Mouse (Mus musculus): ENCODE results near the gene Gng2. TPM values are rescaled to one million over a fixed set of nuclear protein-coding genes. Genes with fewer than 3 reads are reported as not detected.

Gng2 gene
- 10 to 100 TPM in 1 of 2 experiments, 1 to 10 TPM in 1; 9.7 to 14.2 TPM for total RNA-seq (2021)
- long read RNA-seq, experiment 1 = 0 reads
- long read RNA-seq, experiment 2, partial matches to known transcripts = 0 of 1 reads
- long read RNA-seq, experiment 2, other reads (novel, unspliced or antisense) = 0 of 1 reads

DNA sequence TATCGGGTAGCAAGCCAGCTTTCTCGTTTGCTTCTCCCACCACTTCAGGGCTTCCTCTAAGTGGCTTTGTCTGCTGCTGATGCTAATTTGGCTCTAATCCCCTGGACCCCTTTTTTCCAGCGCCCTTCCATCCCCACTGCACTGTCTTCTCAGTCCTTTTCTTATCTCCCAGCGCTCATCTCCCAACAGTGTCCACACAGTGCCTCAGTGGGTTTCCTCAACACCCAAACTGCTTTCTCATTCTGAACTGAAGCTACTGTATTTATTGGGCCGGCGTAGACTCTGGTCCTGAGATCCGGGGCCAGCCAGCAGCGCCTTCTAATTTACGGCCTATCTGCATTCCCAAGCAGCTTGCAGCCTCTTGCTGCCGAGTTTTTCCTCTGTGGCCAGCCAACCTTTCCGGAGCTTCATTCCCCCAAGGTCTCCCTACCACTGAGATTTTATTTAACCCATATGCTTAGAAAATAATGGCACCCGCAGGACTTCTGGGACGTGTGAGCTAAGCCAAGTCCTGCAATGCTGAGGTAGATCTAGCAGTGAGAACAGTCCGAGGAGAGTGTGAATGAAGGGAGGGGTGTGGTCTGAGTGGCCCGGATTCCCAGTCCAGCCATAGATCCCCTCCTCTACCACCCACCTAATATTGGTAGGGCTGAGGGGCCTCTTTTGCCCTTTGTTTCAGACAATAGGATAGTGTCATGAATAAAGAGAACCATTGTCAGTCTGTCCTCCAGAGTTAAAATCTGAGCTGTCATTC, at the start of gene Gng2:
Gene Gng2 (minus strand): TSS at position 357 of the 754 bp plus-strand sequence.
- intact Hi-C loops (cut with DNase I; ENCODE audit: low total_unique reads) = no loop called here
- no peak for DNase-seq

DNA sequence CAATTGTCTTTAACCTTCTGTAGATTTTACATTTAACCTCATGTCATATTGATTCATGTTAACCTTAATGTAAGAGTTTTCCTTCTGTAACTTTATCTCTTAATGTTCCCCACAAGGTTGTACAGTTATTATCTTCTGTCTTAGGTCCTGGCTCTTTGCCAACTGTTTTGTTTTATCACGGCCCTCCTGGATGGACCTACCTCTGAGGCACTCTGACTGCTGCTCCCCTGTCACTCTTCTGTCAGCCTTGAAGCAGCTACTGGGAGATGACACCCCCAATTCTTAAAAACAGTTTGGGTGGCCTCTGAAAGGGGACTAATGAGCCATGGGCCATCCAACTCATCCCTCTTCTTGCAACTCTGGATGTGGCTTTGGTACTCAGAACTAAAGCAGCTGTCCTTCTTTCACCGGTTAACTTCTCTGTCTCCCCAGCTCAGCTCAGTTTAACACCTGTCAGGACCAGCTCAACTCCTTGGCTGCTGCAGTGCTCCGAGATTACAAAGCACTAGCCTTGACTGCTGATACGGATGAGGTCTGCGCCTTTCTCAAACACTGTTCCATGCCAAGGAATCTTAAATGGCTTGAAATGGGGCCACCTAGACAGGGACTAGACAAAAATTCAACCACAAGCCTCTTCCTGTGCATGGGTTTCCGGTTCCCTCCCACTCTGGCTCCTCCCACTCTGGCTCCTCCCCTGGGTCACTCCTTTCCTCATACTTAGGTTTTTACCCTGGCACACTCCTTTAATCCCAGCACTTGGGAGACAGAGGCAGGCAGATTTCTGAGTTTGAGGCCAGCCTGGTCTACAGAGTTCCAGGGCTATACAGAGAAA, 47.7 kb upstream of the Gng2 start:
- DNase-seq = no peak
- intact Hi-C loops (cut with DNase I; ENCODE audit: low total_unique reads) = no loop called here

DNA sequence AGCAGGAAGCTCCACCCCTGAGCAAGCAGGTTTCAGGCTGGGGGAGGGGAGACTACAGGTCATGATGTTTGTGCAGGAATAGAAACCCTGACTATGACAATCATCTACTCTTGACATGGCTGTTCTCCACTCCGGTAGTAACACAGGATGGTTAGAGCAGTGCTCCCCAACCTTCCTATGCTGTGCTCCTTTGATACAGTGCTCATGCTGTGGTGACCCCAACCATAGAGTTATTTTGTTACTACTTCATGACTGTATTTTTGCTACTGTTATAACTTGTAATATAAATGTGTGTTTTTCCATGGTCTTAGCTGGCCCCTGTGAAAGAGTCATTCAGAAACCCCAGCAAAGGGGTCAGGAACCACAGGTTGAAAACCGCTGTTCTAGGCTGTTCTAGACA, 46.5 kb upstream of the Gng2 start:
- intact Hi-C loops (cut with DNase I; ENCODE audit: low total_unique reads) = no loop called here
- no peak for DNase-seq

DNA sequence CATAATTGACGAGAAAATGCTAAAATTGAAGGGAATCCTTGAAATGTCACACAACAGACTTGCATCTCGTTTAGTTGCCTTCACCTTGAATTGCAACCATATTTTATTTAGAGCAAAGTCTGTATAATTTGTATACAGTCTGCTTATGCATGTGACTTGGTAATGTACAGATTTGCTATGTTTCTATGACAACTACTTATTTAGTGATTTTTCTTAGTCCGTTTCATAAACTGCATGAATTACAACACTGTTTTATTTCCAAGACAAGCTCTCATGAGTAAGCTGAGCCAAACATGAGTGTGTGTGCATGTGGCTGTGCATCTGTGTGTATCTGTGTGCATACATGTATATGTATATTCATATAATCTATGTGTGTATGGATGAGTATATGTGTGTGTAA, 42.1 kb upstream of the Gng2 start:
- DNase-seq = no peak
- intact Hi-C loops (cut with DNase I; ENCODE audit: low total_unique reads) = no loop called here

DNA sequence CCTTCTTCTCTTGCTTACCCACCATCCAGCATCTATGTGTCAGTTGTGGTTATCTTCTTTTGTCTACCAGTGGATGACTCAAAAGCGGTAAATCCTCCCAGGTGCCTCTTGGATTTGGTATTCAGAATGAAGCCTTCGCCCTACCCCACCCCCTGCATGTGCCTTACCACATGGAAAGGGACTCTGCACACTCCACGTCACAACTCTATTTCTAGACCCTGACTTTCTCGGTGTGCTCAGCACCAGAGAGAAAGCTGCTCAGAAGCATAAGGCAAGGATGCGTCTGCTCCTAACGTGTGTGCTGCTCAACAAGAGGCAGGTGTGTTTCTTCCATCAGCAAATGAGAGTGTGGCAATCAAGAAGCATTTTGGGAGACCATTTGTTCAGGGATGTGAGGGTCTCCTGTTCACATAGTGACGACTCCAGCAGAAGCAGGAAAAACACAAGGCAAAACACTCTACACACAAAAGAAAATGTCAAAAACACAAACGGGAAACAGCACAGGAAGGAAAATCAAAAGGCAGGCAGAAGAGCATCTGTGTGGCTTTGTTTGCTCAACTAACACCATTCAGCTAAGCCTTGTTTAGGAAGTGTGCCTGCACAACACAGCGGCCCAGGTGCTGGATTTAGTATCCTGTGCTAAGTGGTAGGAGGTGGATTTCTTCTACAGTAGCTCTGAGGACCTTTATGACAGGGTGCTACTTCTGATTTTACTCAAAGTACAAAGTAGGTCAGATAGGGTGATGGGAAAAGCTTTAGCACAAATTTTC, 35.3 kb upstream of the Gng2 start:
- intact Hi-C loops (cut with DNase I; ENCODE audit: low total_unique reads) = no loop called here
- no peak for DNase-seq

DNA sequence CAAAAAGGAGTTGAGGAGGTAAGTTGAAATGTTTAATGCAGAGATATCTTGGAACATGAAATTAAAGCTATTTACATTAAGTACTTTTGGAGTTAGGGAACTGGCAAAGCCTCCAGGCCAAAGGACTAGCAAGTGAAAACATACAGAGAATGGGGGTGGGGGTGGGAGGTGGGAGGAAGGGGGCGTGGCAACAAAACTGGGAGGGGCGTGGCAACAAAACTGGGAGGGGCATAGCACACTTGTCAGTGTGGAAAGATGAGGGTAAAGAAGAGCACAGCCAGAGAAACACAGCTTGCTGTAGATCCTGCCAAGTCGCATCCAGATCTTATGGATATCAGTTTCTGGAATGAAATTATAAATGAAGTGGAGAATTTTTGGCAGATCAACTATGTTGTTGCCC, 30.0 kb upstream of the Gng2 start:
- intact Hi-C loops (cut with DNase I; ENCODE audit: low total_unique reads) = no loop called here
- DNase-seq = no peak

DNA sequence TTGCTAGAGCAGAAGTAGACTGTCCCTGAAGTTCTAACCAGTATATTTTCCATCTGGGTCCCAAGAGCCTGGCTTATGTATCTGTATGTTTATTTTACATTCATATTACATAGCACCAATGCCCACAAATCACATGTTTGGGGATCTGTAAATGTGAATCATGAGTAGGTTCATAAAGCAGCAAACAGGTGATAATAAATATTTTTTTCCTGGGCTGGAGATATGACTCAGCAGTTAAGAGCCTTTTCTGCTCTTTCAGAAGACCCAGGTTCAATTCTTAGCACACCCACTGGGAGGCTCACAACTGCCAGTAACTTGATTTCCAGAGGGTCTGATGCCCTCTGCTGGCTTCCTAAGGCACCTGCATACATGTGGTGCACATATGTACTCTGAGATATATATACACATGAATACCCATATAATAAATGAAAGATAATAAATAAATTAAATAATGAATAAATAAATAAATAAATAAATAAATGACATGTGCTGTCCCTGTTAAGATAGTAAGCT, 27.4 kb upstream of the Gng2 start:
- DNase-seq = no peak
- intact Hi-C loops (cut with DNase I; ENCODE audit: low total_unique reads) = no loop called here

DNA sequence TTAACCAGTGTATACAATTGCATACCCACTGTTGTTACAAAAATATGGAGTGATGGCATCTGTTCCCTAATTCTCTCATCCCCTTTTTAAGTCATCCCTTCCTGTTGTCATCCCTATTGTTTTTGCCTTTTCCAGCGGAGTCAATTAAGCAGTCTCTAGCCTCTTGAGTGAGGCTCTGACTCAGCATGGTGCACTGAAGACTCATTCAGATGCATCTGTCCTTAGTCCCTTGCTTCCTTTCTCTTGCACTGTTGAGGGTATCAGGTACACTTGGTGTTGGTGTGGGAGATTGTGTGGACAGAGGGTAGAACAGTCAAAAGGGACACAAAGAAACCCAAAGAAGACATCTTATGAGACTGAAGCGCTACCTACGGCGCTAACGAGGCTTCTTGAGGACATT, 19.4 kb upstream of the Gng2 start:
- intact Hi-C loops (cut with DNase I; ENCODE audit: low total_unique reads) = no loop called here
- no peak for DNase-seq

DNA sequence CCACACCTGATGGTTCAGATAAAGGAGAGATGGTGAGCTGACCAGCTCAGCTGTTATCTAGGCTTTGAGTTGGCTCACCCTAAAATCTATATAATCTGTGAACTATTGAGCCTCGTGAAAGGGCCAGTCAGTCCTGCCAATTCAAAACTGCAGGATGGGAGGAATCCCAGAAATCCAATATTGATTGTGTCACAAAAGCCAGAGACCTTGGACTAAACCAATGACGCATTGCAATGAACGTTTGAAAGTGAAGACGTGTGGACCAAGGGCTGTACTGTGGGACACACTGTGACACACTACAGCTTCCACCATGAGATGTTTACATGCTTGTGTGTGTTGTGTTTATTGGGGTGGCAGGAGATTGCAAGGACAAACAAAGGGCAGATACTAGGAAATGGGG, 18.5 kb upstream of the Gng2 start:
- intact Hi-C loops (cut with DNase I; ENCODE audit: low total_unique reads) = no loop called here
- no peak for DNase-seq

DNA sequence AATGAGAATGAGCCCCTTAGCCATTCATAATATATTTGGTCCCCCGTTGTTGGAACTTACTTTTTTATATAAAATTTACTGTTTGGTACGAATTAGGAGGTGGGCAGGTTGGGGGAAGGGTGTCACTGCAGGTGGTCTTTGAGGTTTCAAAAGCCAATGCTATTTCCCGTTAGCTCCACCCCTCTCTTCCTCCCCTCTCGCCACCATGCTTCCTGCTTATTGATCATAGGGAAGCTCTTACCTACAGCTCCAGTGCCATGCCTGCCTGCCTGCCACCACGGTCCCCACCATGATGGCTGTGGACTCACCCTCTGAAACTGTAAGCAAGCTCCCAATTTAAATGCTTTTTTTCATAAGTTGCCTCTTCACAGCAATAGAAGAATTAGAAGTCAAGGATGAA, 16.6 kb upstream of the Gng2 start:
- DNase-seq = no peak
- intact Hi-C loops (cut with DNase I; ENCODE audit: low total_unique reads) = no loop called here

DNA sequence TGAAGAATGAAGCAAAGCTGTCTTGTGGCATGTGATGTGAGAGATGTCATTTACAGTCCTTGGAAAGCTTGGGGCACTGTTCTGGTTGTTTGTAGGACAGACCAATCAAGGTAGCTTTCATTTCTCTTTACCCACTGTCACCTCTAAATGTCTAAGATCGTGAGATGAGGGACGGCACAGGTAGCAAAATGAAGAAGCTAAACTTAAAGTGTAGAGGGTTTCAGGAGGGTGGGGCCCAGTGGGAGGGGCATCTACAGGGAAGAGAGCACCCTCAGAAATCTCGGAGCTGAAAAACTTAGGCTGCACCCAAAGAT, 16.1 kb upstream of the Gng2 start:
- intact Hi-C loops (cut with DNase I; ENCODE audit: low total_unique reads) = no loop called here
- DNase-seq = no peak

DNA sequence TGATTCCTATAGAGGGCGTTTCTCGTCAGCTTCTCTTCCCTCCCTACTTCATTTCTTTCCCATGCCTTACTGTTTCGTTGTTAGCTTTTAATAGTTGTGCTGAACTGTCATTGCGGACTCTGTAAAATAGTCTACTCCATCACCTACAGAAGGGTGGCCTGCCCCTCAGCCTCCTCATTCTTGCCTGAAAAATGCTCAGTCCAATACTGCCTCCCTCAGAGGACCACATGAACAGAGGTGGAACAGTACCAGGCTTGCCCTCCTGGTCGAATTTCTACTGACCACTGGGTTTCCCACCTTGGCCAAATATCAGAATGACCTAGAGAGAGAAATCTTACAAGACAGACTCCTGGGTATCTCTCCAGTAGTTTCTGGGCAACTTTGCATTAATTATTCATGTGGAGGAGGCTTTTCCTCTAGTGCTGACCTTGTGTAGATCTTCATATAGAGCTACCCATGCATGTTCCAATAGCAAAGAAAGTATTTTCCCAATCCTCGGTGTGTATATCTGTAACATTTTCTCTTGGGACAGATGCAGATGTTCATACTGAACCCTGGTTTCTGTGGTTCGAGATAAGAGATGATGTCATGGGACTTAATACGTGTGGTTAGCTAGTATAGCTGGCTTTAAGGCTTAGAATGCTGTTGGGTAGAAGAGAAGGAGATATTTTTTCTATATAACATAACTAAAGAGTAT, 15.6 kb upstream of the Gng2 start:
- no peak for DNase-seq
- intact Hi-C loops (cut with DNase I; ENCODE audit: low total_unique reads) = no loop called here

DNA sequence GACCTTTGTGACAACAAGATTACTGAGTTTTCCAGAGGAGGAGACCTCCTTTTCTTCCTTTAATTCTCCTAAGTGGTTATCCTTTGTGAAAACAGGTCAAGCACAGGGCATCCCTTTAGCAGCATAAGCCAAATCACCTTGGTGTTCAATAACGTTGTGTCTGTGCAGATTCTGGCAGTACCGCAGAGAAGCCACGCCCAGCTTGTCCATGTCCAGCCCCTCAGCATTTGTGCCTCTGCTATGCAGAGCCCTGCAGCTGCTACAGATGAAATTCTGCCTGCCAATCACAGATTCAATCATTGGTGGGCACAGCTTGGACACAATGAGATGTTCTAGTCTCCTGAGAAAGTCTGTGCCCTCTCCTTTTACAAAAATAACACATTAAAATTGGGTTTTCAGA, 14.4 kb upstream of the Gng2 start:
- no peak for DNase-seq
- intact Hi-C loops (cut with DNase I; ENCODE audit: low total_unique reads) = no loop called here

DNA sequence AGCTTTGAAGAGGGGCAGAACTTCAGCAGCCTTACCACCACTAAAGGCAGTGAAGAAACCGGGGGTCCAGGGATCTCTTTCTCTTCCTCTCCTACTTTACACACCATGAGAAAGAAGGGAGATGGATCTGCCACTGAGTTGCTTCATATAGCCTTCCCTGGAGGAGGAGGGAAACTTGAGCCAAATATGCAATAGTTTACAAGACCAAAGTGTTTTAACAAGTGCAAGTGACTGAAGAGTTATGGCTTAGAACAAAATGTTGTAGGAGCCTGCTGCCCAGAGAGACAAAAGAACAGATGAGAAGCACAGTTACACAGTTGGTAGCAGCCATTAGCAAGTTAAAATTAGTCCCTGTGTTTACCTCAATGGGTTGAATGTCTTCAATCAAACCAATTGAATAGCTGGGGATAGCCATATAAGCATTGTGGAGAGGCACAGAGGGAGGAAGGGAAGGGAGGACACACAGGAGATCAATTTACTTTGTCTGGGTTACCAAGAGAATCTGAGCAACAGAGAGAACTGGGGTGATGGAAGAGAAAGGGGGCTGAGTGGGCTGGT, 13.1 kb upstream of the Gng2 start:
- intact Hi-C loops (cut with DNase I; ENCODE audit: low total_unique reads) = no loop called here
- DNase-seq = no peak

DNA sequence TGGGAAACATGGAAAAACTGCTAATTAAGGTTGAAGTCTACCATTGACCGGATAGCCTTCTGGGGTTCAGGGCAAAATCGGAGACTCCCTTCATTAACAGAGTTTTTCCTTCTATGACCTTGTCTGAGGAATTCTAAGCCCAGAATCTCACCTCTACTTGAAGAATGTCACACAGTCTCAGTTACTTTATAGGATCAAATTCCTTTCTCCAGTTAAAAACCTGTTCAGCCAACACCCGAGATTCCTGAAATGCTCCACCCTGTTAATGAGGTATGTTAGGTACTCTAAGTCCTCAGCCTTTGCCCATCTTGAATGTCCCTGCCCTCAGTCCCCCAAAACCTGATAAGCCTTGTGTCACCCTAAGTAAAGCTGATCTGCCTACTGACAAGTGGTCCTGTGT, 11.0 kb upstream of the Gng2 start:
- DNase-seq = no peak
- intact Hi-C loops (cut with DNase I; ENCODE audit: low total_unique reads) = no loop called here

DNA sequence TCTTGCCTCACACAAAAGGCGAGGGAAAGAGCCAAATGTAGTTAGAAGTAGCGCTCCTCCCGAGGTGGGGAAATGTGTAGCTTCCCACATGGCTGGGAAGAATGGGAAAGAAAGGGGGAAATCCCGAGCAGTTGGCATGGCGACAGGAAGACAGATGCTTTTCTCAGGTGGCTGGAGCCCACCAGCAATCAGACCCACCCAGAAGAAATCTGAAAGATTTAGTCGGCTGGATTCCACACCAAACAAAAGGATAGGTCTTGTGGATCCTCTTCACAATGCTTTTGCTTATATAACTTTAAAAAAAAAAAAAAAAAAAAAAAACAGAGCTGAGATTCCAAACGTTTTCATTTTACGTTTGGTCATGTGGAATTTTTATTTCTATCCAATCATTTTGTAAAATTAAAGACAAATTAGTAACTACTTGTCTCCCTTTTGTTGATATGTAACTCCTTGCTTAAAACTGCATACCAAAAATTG, 10.0 kb upstream of the Gng2 start:
- DNase-seq = no peak
- intact Hi-C loops (cut with DNase I; ENCODE audit: low total_unique reads) = no loop called here

DNA sequence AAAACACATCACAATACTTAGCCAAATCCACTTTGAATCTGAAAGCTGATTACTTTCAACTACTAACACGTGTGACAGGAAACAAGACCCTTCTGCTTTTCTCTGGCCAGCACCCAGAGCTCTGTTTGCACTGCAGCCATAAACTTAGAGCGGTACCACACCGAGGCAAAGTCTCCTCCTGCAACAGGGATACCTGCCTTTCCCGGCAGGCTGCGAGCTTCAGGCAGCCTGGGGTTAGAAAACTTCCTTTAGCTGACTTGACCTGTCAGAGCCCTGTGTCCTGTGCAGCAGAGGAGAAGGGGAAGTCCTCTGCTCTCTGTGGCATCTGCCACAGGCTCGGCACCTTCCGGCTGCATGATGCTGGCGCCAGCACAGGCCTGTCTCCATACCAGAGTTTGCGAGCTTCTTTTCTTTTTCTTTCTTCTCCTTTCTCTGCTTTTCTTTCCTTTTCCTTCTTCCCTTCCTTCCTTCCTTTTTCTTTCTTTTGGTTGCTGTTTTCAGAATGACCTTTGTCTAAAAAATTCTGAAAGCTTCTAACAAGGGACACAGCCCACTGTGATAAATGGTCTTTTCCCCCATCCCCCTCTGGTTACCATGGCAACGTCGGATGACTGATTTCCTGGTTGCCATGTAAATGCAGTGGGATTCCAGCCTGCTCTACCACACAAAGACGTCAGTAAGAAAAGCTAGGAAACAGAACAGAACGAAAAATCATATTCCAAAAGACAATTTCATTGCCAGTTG, 9.4 kb upstream of the Gng2 start:
- DNase-seq = peak; percentile 45
- intact Hi-C loops (cut with DNase I; ENCODE audit: low total_unique reads) = no loop called here

DNA sequence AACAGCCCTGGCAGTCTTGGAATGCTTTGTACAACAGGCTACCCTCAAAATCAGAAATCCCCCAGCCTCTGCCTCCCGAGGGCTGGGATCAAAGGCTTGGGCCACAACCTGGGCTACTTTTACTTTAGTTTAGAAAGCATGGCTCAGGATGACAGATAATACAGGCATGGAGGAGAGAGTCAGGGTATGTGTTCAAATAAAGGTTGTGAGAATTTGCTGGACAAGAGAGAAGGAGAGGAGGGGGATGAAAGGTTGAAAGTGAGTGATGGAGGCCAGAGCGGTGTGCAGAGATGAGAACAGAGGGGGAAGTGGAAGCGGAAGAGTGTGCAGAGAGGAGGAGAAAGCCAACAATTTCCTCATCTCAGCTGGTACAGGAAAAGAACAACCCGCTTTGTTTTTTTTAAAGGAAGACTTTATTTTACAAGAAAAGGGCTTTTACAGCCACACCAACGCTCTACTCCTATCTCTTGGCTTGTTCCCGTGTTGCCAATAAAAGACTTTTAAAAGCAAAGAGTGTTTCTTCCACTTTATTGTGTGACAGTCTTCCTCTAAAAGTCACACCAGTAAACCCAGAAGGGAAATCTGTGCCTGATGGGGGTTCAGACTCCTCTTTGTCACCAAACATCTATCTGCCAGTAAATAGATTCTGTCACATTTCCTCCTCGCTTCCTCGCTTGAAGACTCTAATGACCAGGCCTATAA, 8.6 kb upstream of the Gng2 start:
- intact Hi-C loops (cut with DNase I; ENCODE audit: low total_unique reads) = no loop called here
- DNase-seq = no peak

Data from gastrocnemius, postnatal 14 days (tissue).